Mouse (Mus musculus): ENCODE measurements around the gene Lhx4.

- TF ChIP-seq POLR2A (IDR thresholded peaks at IDR 0.05; ENCODE audit: borderline replicate concordance, low read depth, low read length) = no peak
- no peak for TF ChIP-seq CTCF (IDR thresholded peaks at IDR 0.05; ENCODE audit: low read depth, low read length)
These were observed 58.0 kb downstream of the Lhx4 start for GRCm38 (mm10) chr1:155693443-155693842.

Measured in bone marrow macrophage, adult 2 months (primary cell).